Mouse (Mus musculus): ENCODE results near the gene Lrfn5. TPM values are rescaled to one million over a fixed set of nuclear protein-coding genes. Genes with fewer than 3 reads are reported as not detected.

The Lrfn5 gene
- polyA plus RNA-seq, 1 experiment, result not detected

- Histone ChIP-seq H3K27me3 (ENCODE audit: control insufficient read depth, insufficient read depth, low read length) (no peaks in the 10 kb centered on the region), H3K4me3 (ENCODE audit: control insufficient read depth, low read depth, low read length) (no peak overlapping the region), H3K36me3 (ENCODE audit: control insufficient read depth, insufficient read depth, low read length) (no peaks in the 10 kb centered on the region), H3K27ac (ENCODE audit: control insufficient read depth, insufficient read depth, low read depth, low read length) (no peak overlapping the region), H3K4me1 (ENCODE audit: control insufficient read depth, insufficient read depth, low read length) (no peaks in the 10 kb centered on the region)
- TF ChIP-seq CTCF (IDR thresholded peaks at IDR 0.05; ENCODE audit: control insufficient read depth, insufficient read depth, insufficient replicate concordance, low read depth, low read length), result no peak
- TF ChIP-seq POLR2A (IDR thresholded peaks at IDR 0.05; ENCODE audit: control insufficient read depth, low read depth, low read length), result no peak
Measured at GRCm38 (mm10) chr12:61600305-61600704, 77.4 kb downstream of the Lrfn5 start.

GRCm38 (mm10) chr12:61607871-61608270 is 84.9 kb downstream of the Lrfn5 start:
- H3K27me3 ChIP-seq (ENCODE audit: control insufficient read depth, insufficient read depth, low read length), result no peaks in the 10 kb centered on the region
- no peak overlapping the region for H3K4me3 ChIP-seq (ENCODE audit: control insufficient read depth, low read depth, low read length)
- no peak overlapping the region for H3K27ac ChIP-seq (ENCODE audit: control insufficient read depth, insufficient read depth, low read depth, low read length)
- H3K36me3 ChIP-seq (ENCODE audit: control insufficient read depth, insufficient read depth, low read length), result no peaks in the 10 kb centered on the region
- TF ChIP-seq CTCF (IDR thresholded peaks at IDR 0.05; ENCODE audit: control insufficient read depth, insufficient read depth, insufficient replicate concordance, low read depth, low read length), result no peak
- no peak for TF ChIP-seq POLR2A (IDR thresholded peaks at IDR 0.05; ENCODE audit: control insufficient read depth, low read depth, low read length)
- no peaks in the 10 kb centered on the region for H3K4me1 ChIP-seq (ENCODE audit: control insufficient read depth, insufficient read depth, low read length)

DNA sequence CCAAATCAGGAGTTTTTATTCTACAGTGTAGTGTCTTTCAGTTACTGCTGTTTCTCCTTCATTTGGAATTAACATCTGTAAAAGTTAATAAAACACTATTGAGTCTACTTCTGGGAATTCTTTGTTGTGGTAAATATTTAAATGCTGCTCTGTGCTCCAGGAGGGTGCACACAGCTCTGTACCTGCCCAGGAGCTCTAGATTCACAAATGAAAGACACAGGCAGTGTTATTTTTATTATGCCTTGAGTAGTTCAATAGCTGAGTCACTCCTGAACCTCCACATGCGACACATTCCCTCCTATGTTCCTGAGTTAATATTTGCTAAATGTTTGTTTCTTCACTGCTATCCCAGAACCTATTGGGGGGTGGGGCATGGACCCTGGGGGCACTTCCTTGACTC is 87.1 kb downstream of the Lrfn5 start:
- Histone ChIP-seq H3K4me1 (ENCODE audit: control insufficient read depth, insufficient read depth, low read length) (no peaks in the 10 kb centered on the region), H3K4me3 (ENCODE audit: control insufficient read depth, low read depth, low read length) (no peak overlapping the region), H3K27me3 (ENCODE audit: control insufficient read depth, insufficient read depth, low read length) (no peaks in the 10 kb centered on the region), H3K36me3 (ENCODE audit: control insufficient read depth, insufficient read depth, low read length) (no peaks in the 10 kb centered on the region), H3K27ac (ENCODE audit: control insufficient read depth, insufficient read depth, low read depth, low read length) (no peak overlapping the region)
- TF ChIP-seq POLR2A (IDR thresholded peaks at IDR 0.05; ENCODE audit: control insufficient read depth, low read depth, low read length) (no peak), CTCF (IDR thresholded peaks at IDR 0.05; ENCODE audit: control insufficient read depth, insufficient read depth, insufficient replicate concordance, low read depth, low read length) (no peak)

DNA sequence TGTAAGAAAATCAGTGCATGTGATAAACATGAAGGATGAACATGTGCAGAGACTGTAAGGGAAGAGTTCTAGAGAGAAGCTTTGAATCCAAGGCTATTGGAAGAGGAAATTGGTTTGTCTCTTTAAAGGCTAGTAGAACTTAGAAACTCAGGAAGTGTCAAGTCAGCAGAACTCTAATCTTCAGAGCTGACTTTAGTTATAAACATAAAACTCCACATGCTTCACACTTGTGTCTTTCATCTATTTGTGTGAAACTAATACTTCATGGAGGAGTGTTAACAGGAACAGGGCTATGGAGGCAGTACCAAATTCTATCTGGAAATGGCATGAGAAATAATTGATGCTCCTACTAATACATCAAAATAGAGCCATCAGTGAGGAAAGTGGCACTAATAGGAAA is 101.6 kb downstream of the Lrfn5 start:
- Histone ChIP-seq H3K4me1 (ENCODE audit: control insufficient read depth, insufficient read depth, low read length) (no peaks in the 10 kb centered on the region), H3K27ac (ENCODE audit: control insufficient read depth, insufficient read depth, low read depth, low read length) (no peak overlapping the region), H3K36me3 (ENCODE audit: control insufficient read depth, insufficient read depth, low read length) (no peaks in the 10 kb centered on the region), H3K27me3 (ENCODE audit: control insufficient read depth, insufficient read depth, low read length) (no peaks in the 10 kb centered on the region), H3K4me3 (ENCODE audit: control insufficient read depth, low read depth, low read length) (no peak overlapping the region)
- TF ChIP-seq POLR2A (IDR thresholded peaks at IDR 0.05; ENCODE audit: control insufficient read depth, low read depth, low read length) (no peak), CTCF (IDR thresholded peaks at IDR 0.05; ENCODE audit: control insufficient read depth, insufficient read depth, insufficient replicate concordance, low read depth, low read length) (no peak)

GRCm38 (mm10) chr12:61654380-61654779 is 131.4 kb downstream of the Lrfn5 start:
- no peaks in the 10 kb centered on the region for H3K4me1 ChIP-seq (ENCODE audit: control insufficient read depth, insufficient read depth, low read length)

DNA sequence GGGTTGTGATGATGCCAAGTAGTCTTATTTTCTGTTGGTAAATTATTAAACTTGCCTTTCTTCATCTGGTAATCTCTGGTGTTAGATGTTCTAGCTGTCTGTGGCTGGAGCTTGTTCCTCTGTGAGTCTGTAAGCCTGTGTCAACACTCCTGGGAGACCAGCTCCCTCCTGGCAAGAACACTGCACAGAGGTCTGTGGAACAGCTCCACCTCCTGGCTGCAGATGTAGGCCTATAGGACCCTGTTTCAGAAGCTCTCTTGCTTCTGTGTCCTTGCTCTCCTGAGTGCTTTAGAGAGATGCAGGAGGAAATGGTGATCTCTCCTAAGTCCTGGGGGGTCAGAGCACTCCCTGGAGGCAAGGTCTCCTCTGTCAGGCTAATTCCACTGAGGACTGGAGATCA is 200.2 kb downstream of the Lrfn5 start:
- Histone ChIP-seq H3K4me3 (ENCODE audit: control insufficient read depth, low read depth, low read length) (no peak overlapping the region), H3K4me1 (ENCODE audit: control insufficient read depth, insufficient read depth, low read length) (no peaks in the 10 kb centered on the region), H3K36me3 (ENCODE audit: control insufficient read depth, insufficient read depth, low read length) (no peaks in the 10 kb centered on the region), H3K27ac (ENCODE audit: control insufficient read depth, insufficient read depth, low read depth, low read length) (no peak overlapping the region), H3K27me3 (ENCODE audit: control insufficient read depth, insufficient read depth, low read length) (no peaks in the 10 kb centered on the region)
- TF ChIP-seq POLR2A (IDR thresholded peaks at IDR 0.05; ENCODE audit: control insufficient read depth, low read depth, low read length) (no peak), CTCF (IDR thresholded peaks at IDR 0.05; ENCODE audit: control insufficient read depth, insufficient read depth, insufficient replicate concordance, low read depth, low read length) (no peak)

More at GRCm38 (mm10) chr12:61654380-61654779, 131.4 kb downstream of the Lrfn5 start:
- no peak for TF ChIP-seq CTCF (IDR thresholded peaks at IDR 0.05; ENCODE audit: control insufficient read depth, insufficient read depth, insufficient replicate concordance, low read depth, low read length)
- no peak for TF ChIP-seq POLR2A (IDR thresholded peaks at IDR 0.05; ENCODE audit: control insufficient read depth, low read depth, low read length)
- H3K27ac ChIP-seq (ENCODE audit: control insufficient read depth, insufficient read depth, low read depth, low read length), result no peak overlapping the region
- H3K4me3 ChIP-seq (ENCODE audit: control insufficient read depth, low read depth, low read length), result no peak overlapping the region
- H3K36me3 ChIP-seq (ENCODE audit: control insufficient read depth, insufficient read depth, low read length), result no peaks in the 10 kb centered on the region
- H3K27me3 ChIP-seq (ENCODE audit: control insufficient read depth, insufficient read depth, low read length), result no peaks in the 10 kb centered on the region

DNA sequence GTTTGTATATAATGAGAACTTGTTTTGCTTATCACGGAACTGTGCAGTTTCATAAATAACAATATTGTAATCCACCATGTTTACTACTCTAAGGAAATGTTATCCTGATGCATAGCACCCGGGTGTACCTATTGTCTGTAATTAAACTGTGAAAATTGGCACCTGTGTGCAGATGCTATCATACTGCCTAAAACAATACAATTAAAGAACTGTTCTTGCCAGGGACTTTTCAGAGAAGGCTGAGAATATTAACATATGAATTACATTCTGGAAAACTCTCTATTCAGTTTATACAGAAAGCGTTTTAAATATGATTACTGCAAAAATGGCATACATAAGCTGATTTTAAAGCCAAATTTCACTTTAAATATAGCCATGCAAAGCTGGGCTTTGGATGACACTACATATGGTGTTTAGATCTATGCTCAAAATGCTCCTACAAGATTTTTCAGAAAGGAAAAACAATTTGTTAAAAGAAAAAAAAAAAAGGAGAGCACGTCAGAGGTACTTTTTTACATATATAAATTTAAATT is 284.2 kb downstream of the Lrfn5 start:
- H3K27me3 ChIP-seq (ENCODE audit: control insufficient read depth, insufficient read depth, low read length), result no peaks in the 10 kb centered on the region
- H3K36me3 ChIP-seq (ENCODE audit: control insufficient read depth, insufficient read depth, low read length), result no peaks in the 10 kb centered on the region
- TF ChIP-seq POLR2A (IDR thresholded peaks at IDR 0.05; ENCODE audit: control insufficient read depth, low read depth, low read length) (no peak), CTCF (IDR thresholded peaks at IDR 0.05; ENCODE audit: control insufficient read depth, insufficient read depth, insufficient replicate concordance, low read depth, low read length) (no peak)
- no peak overlapping the region for H3K27ac ChIP-seq (ENCODE audit: control insufficient read depth, insufficient read depth, low read depth, low read length)
- no peaks in the 10 kb centered on the region for H3K4me1 ChIP-seq (ENCODE audit: control insufficient read depth, insufficient read depth, low read length)
- H3K4me3 ChIP-seq (ENCODE audit: control insufficient read depth, low read depth, low read length), result no peak overlapping the region

- Histone ChIP-seq H3K4me3 (ENCODE audit: control insufficient read depth, low read depth, low read length) (no peak overlapping the region), H3K4me1 (ENCODE audit: control insufficient read depth, insufficient read depth, low read length) (no peaks in the 10 kb centered on the region), H3K27me3 (ENCODE audit: control insufficient read depth, insufficient read depth, low read length) (no peaks in the 10 kb centered on the region), H3K36me3 (ENCODE audit: control insufficient read depth, insufficient read depth, low read length) (no peaks in the 10 kb centered on the region), H3K27ac (ENCODE audit: control insufficient read depth, insufficient read depth, low read depth, low read length) (no peak overlapping the region)
- TF ChIP-seq CTCF (IDR thresholded peaks at IDR 0.05; ENCODE audit: control insufficient read depth, insufficient read depth, insufficient replicate concordance, low read depth, low read length) (no peak), POLR2A (IDR thresholded peaks at IDR 0.05; ENCODE audit: control insufficient read depth, low read depth, low read length) (no peak)
Measured at GRCm38 (mm10) chr12:61823601-61824000, 300.7 kb downstream of the Lrfn5 start.

Data from testis, adult 2 months (tissue).